Mouse (Mus musculus): ENCODE data around the gene Lsmem1. TPM values are rescaled to one million over a fixed set of nuclear protein-coding genes. Genes with fewer than 3 reads are reported as not detected.
"Not testable (repeated sequence)": the region's sequence is repeated elsewhere in the genome, so short reads cannot be mapped to it uniquely, and the experiment has no call there.

The Lsmem1 gene
- total RNA-seq, 2 experiments from 2014 or later = 55.8 to 58.6 TPM

GRCm38 (mm10) chr12:40202161-40203035, 3.1 kb upstream of the Lsmem1 start:
- Histone ChIP-seq H3K27ac (no peak overlapping the region), H3K4me3 (no peak overlapping the region)
- no peak for TF ChIP-seq CTCF (IDR thresholded peaks at IDR 0.05)
- DNase-seq = no peak
- intact Hi-C loops (cut with DNase I) = no loop called here

GRCm38 (mm10) chr12:40200484-40201235, 1.4 kb upstream of the Lsmem1 start:
- Histone ChIP-seq H3K4me3 (no peak overlapping the region), H3K27ac (peak overlapping the region; percentile 83)
- no peak for TF ChIP-seq CTCF (IDR thresholded peaks at IDR 0.05)
- no peak for DNase-seq
- intact Hi-C loops (cut with DNase I) = loop anchor here (2.0 kb wide), 1 partner anchor 14 kb away; no protein-coding TSS in a partner anchor

GRCm38 (mm10) chr12:40199795-40200402, 609 bp upstream of the Lsmem1 start:
- intact Hi-C loops (cut with DNase I) = loop anchor here (2.0 kb wide), 1 partner anchor 15 kb away; no protein-coding TSS in a partner anchor
- H3K27ac ChIP-seq = peak overlapping the region; percentile 83
- TF ChIP-seq CTCF (IDR thresholded peaks at IDR 0.05) = no peak; the same call in 1 of the 2 replicates
- peak; percentile 72 for DNase-seq
- H3K4me3 ChIP-seq = peak overlapping the region; percentile 72

GRCm38 (mm10) chr12:40198427-40198826, 863 bp downstream of the Lsmem1 start:
- peak; percentile 76 for DNase-seq
- TF ChIP-seq CTCF (IDR thresholded peaks at IDR 0.05) = no peak
- H3K4me3 ChIP-seq = peak overlapping the region; percentile 72
- intact Hi-C loops (cut with DNase I) = no loop called here
- peak overlapping the region; percentile 83 for H3K27ac ChIP-seq

GRCm38 (mm10) chr12:40198019-40198418, 1.3 kb downstream of the Lsmem1 start:
- no peak for TF ChIP-seq CTCF (IDR thresholded peaks at IDR 0.05)
- intact Hi-C loops (cut with DNase I) = no loop called here
- no peak for DNase-seq
- Histone ChIP-seq H3K27ac (peak overlapping the region; percentile 83), H3K4me3 (peak overlapping the region; percentile 72)

- no peak for DNase-seq
- Histone ChIP-seq H3K27ac (peak overlapping the region; percentile 81), H3K4me3 (peak overlapping the region; percentile 55)
- intact Hi-C loops (cut with DNase I) = no loop called here
- no peak for TF ChIP-seq CTCF (IDR thresholded peaks at IDR 0.05)
Measured at GRCm38 (mm10) chr12:40197511-40197910, 1.8 kb downstream of the Lsmem1 start.

GRCm38 (mm10) chr12:40185474-40185873, 13.8 kb downstream of the Lsmem1 start:
- intact Hi-C loops (cut with DNase I) = no loop called here
- no peak overlapping the region for H3K4me3 ChIP-seq
- no peak for DNase-seq
- no peak overlapping the region for H3K27ac ChIP-seq
- TF ChIP-seq CTCF (IDR thresholded peaks at IDR 0.05) = no peak

GRCm38 (mm10) chr12:40177089-40177488, 22.2 kb downstream of the Lsmem1 start:
- TF ChIP-seq CTCF (IDR thresholded peaks at IDR 0.05) = peak; percentile 81
- DNase-seq = peak; percentile 64
- Histone ChIP-seq H3K4me3 (no peak overlapping the region), H3K27ac (no peak overlapping the region)
- intact Hi-C loops (cut with DNase I) = loop anchor here (10.0 kb wide), 1 partner anchor 638 kb away; no protein-coding TSS in a partner anchor

- intact Hi-C loops (cut with DNase I) = loop anchor here (10.0 kb wide), 1 partner anchor 639 kb away; no protein-coding TSS in a partner anchor
- no peak overlapping the region for H3K4me3 ChIP-seq
- H3K27ac ChIP-seq = no peak overlapping the region
- DNase-seq = no peak
- TF ChIP-seq CTCF (IDR thresholded peaks at IDR 0.05) = no peak
Measured at GRCm38 (mm10) chr12:40176158-40176557, 23.1 kb downstream of the Lsmem1 start.

- H3K27ac ChIP-seq, DNase-seq: not testable (repeated sequence)
- intact Hi-C loops (cut with DNase I) = loop anchor here (10.0 kb wide), 1 partner anchor 640 kb away; no protein-coding TSS in a partner anchor
Measured at GRCm38 (mm10) chr12:40175171-40175570, 24.1 kb downstream of the Lsmem1 start.

GRCm38 (mm10) chr12:40171637-40172036, 27.7 kb downstream of the Lsmem1 start:
- intact Hi-C loops (cut with DNase I) = loop anchor here (10.0 kb wide), 1 partner anchor 643 kb away; no protein-coding TSS in a partner anchor
- no peak for DNase-seq
- no peak for TF ChIP-seq CTCF (IDR thresholded peaks at IDR 0.05)
- Histone ChIP-seq H3K27ac (no peak overlapping the region), H3K4me3 (no peak overlapping the region)

More at GRCm38 (mm10) chr12:40175171-40175570, 24.1 kb downstream of the Lsmem1 start:
- not testable (repeated sequence) for H3K4me3 ChIP-seq

GRCm38 (mm10) chr12:40169675-40170074, 29.6 kb downstream of the Lsmem1 start:
- no peak for TF ChIP-seq CTCF (IDR thresholded peaks at IDR 0.05)
- no peak for DNase-seq
- intact Hi-C loops (cut with DNase I) = loop anchor here (10.0 kb wide), 1 partner anchor 645 kb away; no protein-coding TSS in a partner anchor
- Histone ChIP-seq H3K27ac (no peak overlapping the region), H3K4me3 (no peak overlapping the region)

Data from gastrocnemius, adult 2 months (tissue).